Mouse (Mus musculus) retina, embryonic 14.5 days (tissue): ENCODE measurements around the gene Trim63.

Experiments used
- DNase-seq: peaks from one replicate; pipeline ENCODE4 v3.0.0-alpha.2; 2015; ENCODE audit warnings: low spot score

The Trim63 gene

DNA sequence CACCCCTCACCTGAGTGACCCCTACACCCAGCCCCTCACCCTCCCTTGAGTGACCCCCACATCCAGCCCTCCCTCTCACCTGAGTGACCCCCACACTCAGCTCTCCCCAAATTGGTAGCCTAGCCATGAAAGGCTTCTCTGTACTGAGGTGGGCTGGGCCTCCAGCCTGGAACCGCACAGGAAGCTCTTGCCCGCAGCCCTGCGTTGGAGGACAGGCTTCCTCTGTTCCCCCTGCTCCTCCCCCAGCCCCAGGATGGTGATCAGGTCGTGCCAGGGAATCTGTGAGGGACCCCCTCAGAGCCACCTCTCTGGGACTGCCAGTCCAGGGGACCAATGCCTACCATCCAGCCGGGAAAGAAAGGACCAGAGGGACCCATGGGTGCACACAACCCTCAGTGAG, 50.4 kb downstream of the Trim63 start:
- DNase-seq: no peak

DNA sequence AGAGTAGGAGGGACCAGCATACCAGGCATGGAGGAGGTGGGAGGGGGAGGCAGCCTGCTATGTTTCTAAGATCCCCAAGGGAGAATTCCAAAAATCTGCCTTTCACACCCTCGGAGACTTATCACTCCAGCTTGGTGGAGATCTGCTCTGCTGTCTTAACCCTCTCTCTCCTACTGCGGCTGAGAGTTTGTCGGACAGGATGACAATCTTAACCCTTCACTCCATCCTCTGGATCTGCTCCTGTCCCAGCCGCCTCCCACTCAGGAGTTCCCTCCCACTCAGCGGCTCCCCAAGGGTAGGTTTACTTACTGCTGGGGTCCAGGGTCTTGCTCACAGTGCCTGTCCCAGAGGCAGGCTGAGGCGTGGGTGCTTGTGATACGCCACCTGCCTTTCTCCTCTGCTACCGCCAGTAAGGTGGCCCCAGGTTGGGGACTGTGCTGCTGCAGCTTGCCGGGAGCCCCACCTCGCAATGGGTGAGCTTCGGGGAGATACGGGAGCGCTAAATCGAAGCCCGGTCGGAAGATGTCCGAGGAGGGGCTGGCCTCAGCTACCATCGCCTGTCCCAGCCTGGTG, 55.8 kb downstream of the Trim63 start:
- no peak for DNase-seq

DNA sequence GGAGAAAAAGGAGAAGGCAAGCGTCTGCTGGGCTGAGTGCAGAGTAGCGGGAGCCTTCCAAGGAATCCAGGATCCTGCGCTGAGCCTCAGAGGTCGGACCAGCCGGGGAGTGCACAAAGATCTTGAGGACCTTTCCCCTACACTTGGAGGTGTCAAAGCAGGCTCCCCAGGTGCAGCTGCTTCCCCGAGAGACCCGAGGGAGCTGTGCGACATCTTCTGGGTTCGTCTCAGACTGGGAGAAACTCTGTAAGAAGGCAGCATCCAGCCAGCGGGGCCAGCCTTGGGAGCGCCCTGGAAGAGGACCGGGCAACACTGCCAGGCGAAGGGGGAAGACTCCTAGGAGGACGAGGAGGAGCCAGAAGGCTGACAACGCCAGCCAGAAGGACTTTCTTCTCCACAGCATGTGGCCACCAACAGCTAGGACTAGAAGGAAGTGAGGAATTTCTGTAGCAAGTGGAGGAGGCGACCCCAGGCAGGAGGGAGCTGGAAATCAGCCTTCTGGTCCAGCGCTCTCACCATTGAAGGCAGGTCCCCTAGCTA, 56.5 kb downstream of the Trim63 start:
- no peak for DNase-seq

DNA sequence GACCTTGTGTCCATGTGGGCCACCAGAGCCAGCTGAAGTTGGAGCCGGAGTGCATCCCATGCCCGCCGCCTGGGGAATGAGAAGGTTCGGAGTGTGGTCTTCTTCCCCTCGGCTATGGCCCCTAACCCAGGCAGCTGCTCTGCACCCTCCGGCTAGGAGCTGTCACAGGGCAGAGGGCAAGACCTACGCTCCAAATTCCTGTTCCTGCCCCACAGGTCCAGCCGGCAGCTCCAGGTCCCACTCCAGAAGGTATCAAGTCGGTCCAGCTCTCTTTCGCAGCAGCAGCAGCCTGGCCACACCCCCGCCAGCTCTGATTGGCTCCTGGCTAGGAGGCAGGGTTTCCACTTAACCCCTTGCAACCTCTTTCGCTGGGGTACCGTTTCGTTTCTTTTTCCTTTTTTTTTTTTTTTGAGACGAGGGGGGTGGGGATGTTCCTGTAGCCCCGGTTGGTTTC, 57.4 kb downstream of the Trim63 start:
- peak; percentile 84 for DNase-seq

GRCm38 (mm10) chr4:134373295-134373694, 58.4 kb downstream of the Trim63 start:
- DNase-seq: no peak

- no peak for DNase-seq
Measured at GRCm38 (mm10) chr4:134374306-134374705, 59.4 kb downstream of the Trim63 start.

- no peak for DNase-seq
Measured at GRCm38 (mm10) chr4:134378089-134378615, 63.2 kb downstream of the Trim63 start.
